Mouse (Mus musculus): ENCODE results near the gene Ttll13. TPM values are rescaled to one million over a fixed set of nuclear protein-coding genes. Genes with fewer than 3 reads are reported as not detected.
A peak's percentile ranks its signal among the peaks of the same experiment; 100 is the strongest.

Gene Ttll13
- polyA plus RNA-seq, 1 experiment from 2014 or later: 2.0 TPM

GRCm38 (mm10) chr7:80204362-80204761, 41.8 kb upstream of the Ttll13 start:
- H3K9me3 ChIP-seq: no peaks in the 10 kb centered on the region
- H3K27me3 ChIP-seq: no peaks in the 10 kb centered on the region
- no peak overlapping the region; the same call in 1 of the 2 replicates for H3K9ac ChIP-seq (replicated peaks)
- no peaks in the 10 kb centered on the region for H3K36me3 ChIP-seq
- no peak for ATAC-seq
- H3K4me1 ChIP-seq (replicated peaks): peaks cover 88% of the 10 kb centered on the region
- no peak overlapping the region for H3K4me2 ChIP-seq (replicated peaks)
- WGBS: 88% methylated on average over 4 of the region's 4 CpGs
- H3K27ac ChIP-seq: peak overlapping the region; percentile 58
- no peak overlapping the region for H3K4me3 ChIP-seq (replicated peaks)

GRCm38 (mm10) chr7:80204961-80205360, 41.2 kb upstream of the Ttll13 start:
- Histone ChIP-seq H3K27ac (no peak overlapping the region), H3K27me3 (no peaks in the 10 kb centered on the region), H3K4me1 (replicated peaks) (peaks cover 88% of the 10 kb centered on the region), H3K36me3 (no peaks in the 10 kb centered on the region), H3K4me2 (replicated peaks) (no peak overlapping the region), H3K9ac (replicated peaks) (no peak overlapping the region), H3K4me3 (replicated peaks) (no peak overlapping the region), H3K9me3 (no peaks in the 10 kb centered on the region)
- ATAC-seq: no peak
- 84% methylated on average over 7 of the region's 7 CpGs for WGBS

- Histone ChIP-seq H3K27me3 (no peaks in the 10 kb centered on the region), H3K9me3 (no peaks in the 10 kb centered on the region), H3K4me1 (replicated peaks) (peaks cover 84% of the 10 kb centered on the region), H3K27ac (no peak overlapping the region; the same call in 1 of the 2 replicates), H3K4me3 (replicated peaks) (no peak overlapping the region), H3K9ac (replicated peaks) (no peak overlapping the region), H3K36me3 (no peaks in the 10 kb centered on the region), H3K4me2 (replicated peaks) (no peak overlapping the region)
- WGBS: 79% methylated on average over 12 of the region's 12 CpGs
- ATAC-seq: no peak
Observed at GRCm38 (mm10) chr7:80205705-80206589, 40.2 kb upstream of the Ttll13 start.

- Histone ChIP-seq H3K36me3 (no peaks in the 10 kb centered on the region), H3K4me2 (replicated peaks) (no peak overlapping the region), H3K9ac (replicated peaks) (no peak overlapping the region), H3K27me3 (no peaks in the 10 kb centered on the region), H3K27ac (no peak overlapping the region), H3K4me1 (replicated peaks) (peaks cover 71% of the 10 kb centered on the region), H3K4me3 (replicated peaks) (no peak overlapping the region), H3K9me3 (no peaks in the 10 kb centered on the region)
- WGBS: 67% methylated on average over 3 of the region's 3 CpGs
- no peak for ATAC-seq
Observed at GRCm38 (mm10) chr7:80207314-80207731, 38.9 kb upstream of the Ttll13 start.

GRCm38 (mm10) chr7:80208026-80208642, 38.0 kb upstream of the Ttll13 start:
- ATAC-seq: no peak
- H3K9me3 ChIP-seq: no peaks in the 10 kb centered on the region
- peaks cover 63% of the 10 kb centered on the region for H3K4me1 ChIP-seq (replicated peaks)
- H3K4me2 ChIP-seq (replicated peaks): no peak overlapping the region
- peaks cover 6% of the 10 kb centered on the region for H3K36me3 ChIP-seq
- 0 out of 2 replicates have a peak overlapping the region, but pooled peaks have one; percentile 17 for H3K27ac ChIP-seq
- H3K27me3 ChIP-seq: no peaks in the 10 kb centered on the region
- 86% methylated on average over 18 of the region's 18 CpGs for WGBS
- H3K4me3 ChIP-seq (replicated peaks): no peak overlapping the region
- H3K9ac ChIP-seq (replicated peaks): 0 out of 2 replicates have a peak overlapping the region, but pooled peaks have one; percentile 34

- ATAC-seq: no peak
- Histone ChIP-seq H3K4me2 (replicated peaks) (no peak overlapping the region), H3K36me3 (peaks cover 13% of the 10 kb centered on the region), H3K4me1 (replicated peaks) (peaks cover 55% of the 10 kb centered on the region), H3K27ac (no peak overlapping the region), H3K27me3 (no peaks in the 10 kb centered on the region), H3K9ac (replicated peaks) (no peak overlapping the region), H3K4me3 (replicated peaks) (no peak overlapping the region), H3K9me3 (no peaks in the 10 kb centered on the region)
- WGBS: 83% methylated on average over 10 of the region's 10 CpGs
Observed at GRCm38 (mm10) chr7:80208738-80209430, 37.3 kb upstream of the Ttll13 start.

GRCm38 (mm10) chr7:80209669-80210068, 36.5 kb upstream of the Ttll13 start:
- H3K4me1 ChIP-seq (replicated peaks): peaks cover 50% of the 10 kb centered on the region
- no peak for ATAC-seq
- no peak overlapping the region for H3K9ac ChIP-seq (replicated peaks)
- no peaks in the 10 kb centered on the region for H3K27me3 ChIP-seq
- no peak overlapping the region for H3K4me3 ChIP-seq (replicated peaks)
- peaks cover 16% of the 10 kb centered on the region for H3K36me3 ChIP-seq
- H3K4me2 ChIP-seq (replicated peaks): no peak overlapping the region
- H3K9me3 ChIP-seq: no peaks in the 10 kb centered on the region
- H3K27ac ChIP-seq: no peak overlapping the region
- 88% methylated on average over 6 of the region's 6 CpGs for WGBS

DNA sequence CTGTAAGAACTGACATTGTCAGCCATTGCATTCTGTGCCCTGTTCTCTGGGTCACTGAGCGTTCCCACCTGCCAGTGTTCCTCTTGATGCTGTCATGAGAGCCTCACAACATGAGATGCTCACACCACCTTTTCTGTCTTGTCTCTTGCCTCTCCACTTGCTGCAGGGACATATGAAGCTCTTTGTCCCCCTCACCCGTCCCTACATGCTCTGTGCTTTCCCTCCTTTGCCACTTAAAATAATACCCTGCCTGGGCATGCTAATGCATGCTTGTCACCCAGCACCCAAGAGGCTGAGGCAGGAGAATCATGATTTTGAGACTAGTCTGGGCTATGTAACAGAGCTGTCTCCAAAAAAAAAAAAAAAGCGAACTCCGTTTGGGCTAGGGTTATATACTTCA, 35.2 kb upstream of the Ttll13 start:
- ATAC-seq: no peak
- no peak overlapping the region for H3K9ac ChIP-seq (replicated peaks)
- 0 out of 2 replicates have a peak overlapping the region, but pooled peaks have one; percentile 19 for H3K27ac ChIP-seq
- H3K4me1 ChIP-seq (replicated peaks): peaks cover 45% of the 10 kb centered on the region
- peaks cover 22% of the 10 kb centered on the region for H3K36me3 ChIP-seq
- no peaks in the 10 kb centered on the region for H3K27me3 ChIP-seq
- H3K9me3 ChIP-seq: no peaks in the 10 kb centered on the region
- 83% methylated on average over 4 of the region's 4 CpGs for WGBS
- no peak overlapping the region for H3K4me2 ChIP-seq (replicated peaks)
- H3K4me3 ChIP-seq (replicated peaks): no peak overlapping the region

DNA sequence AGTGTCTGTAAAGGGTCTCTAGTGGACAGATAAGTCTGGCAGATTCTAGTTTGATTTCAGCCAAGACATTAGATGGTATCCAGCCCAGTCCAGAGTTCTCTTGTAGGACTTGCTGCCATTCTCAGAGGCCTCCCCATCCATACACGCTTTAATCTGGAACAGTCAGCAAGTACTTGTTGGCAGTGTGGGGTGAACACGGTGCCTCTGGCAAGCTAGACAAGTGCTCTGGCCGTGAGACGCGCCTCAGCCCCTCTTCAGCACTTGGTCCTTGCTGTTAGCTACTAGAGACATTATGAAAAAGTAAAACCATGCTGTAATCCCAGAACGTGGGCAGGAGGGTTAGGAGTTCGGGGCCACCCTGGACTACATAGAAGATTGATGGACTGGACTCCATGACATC, 32.6 kb upstream of the Ttll13 start:
- no peaks in the 10 kb centered on the region for H3K9me3 ChIP-seq
- H3K4me1 ChIP-seq (replicated peaks): peaks cover 28% of the 10 kb centered on the region
- whole genome bisulfite sequencing: 91% methylated on average over 7 of the region's 7 CpGs
- H3K36me3 ChIP-seq: peaks cover 47% of the 10 kb centered on the region
- H3K27me3 ChIP-seq: no peaks in the 10 kb centered on the region
- no peak for ATAC-seq
- no peak overlapping the region for H3K27ac ChIP-seq
- no peak overlapping the region for H3K9ac ChIP-seq (replicated peaks)
- no peak overlapping the region for H3K4me3 ChIP-seq (replicated peaks)
- no peak overlapping the region for H3K4me2 ChIP-seq (replicated peaks)

DNA sequence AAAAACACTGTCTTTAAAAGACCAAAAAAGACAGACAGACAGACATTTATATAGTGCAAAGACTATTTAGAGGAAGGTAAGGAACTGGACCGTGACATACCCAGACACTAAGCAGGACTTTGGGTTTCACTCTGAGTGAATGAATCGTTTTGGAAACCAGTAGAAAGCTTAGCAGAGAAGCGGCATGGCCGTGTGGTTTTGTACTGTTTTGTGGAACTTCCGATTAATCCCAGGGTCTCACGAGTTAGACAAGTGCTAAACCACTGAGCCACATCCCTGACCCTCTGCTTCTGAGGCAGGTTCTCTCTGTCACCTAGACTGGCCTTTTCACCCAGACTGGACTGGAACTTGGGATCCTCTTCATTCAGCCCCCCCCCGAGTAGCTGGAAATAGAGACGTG, 31.7 kb upstream of the Ttll13 start:
- no peaks in the 10 kb centered on the region for H3K27me3 ChIP-seq
- 69% methylated on average over 8 of the region's 8 CpGs for WGBS
- H3K9me3 ChIP-seq: no peaks in the 10 kb centered on the region
- peak overlapping the region; percentile 64; the same call in 1 of the 2 replicates for H3K9ac ChIP-seq (replicated peaks)
- H3K36me3 ChIP-seq: peaks cover 56% of the 10 kb centered on the region
- no peak for ATAC-seq
- peaks cover 21% of the 10 kb centered on the region for H3K4me1 ChIP-seq (replicated peaks)
- peak overlapping the region; percentile 74 for H3K27ac ChIP-seq
- H3K4me2 ChIP-seq (replicated peaks): no peak overlapping the region
- no peak overlapping the region for H3K4me3 ChIP-seq (replicated peaks)

DNA sequence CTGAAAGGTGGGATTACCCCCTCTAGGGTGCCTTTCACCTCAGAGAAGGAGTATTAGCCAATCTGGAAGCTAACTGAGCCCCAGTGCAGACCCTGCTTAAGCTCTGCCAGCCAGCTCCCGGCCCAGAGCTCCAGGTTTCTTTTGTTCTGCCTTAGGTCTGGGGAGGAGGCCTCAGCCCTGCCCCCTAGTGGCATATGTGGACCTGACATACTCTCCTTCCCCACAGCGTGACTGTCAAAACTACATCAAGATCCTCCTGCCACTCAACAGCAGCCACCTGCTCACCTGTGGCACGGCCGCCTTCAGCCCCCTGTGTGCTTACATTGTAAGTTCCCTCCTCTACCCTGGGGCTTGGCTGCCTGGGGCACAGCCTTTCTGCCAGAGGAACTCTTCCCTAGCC, 30.8 kb upstream of the Ttll13 start:
- Histone ChIP-seq H3K9me3 (no peaks in the 10 kb centered on the region), H3K4me3 (replicated peaks) (no peak overlapping the region), H3K36me3 (peaks cover 65% of the 10 kb centered on the region), H3K27ac (peak overlapping the region; percentile 74), H3K27me3 (no peaks in the 10 kb centered on the region), H3K4me1 (replicated peaks) (peaks cover 13% of the 10 kb centered on the region), H3K9ac (replicated peaks) (peak overlapping the region; percentile 64), H3K4me2 (replicated peaks) (no peak overlapping the region)
- ATAC-seq: peak; percentile 91
- 17% methylated on average over 4 of the region's 4 CpGs for WGBS

DNA sequence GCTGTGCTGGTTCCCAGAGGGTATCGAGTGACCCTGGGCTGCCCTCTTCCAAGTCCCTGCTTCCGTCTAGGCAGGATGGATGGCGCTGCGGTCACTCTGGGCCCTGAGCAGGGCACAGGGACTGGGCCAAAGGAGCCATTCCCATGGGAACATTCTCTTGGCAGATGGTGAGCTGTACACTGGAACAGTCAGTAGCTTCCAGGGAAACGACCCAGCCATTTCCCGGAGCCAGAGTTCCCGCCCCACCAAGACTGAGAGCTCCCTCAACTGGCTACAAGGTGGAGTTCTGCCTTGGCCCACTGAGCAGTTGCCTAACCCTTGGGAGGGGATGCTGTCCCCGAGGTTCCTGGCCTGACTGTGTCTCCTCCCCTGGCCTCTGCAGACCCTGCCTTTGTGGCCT, 29.6 kb upstream of the Ttll13 start:
- Histone ChIP-seq H3K4me2 (replicated peaks) (no peak overlapping the region), H3K4me1 (replicated peaks) (peaks cover 9% of the 10 kb centered on the region), H3K9me3 (no peaks in the 10 kb centered on the region), H3K4me3 (replicated peaks) (no peak overlapping the region), H3K27ac (no peak overlapping the region), H3K9ac (replicated peaks) (0 out of 2 replicates have a peak overlapping the region, but pooled peaks have one; percentile 8), H3K36me3 (peaks cover 77% of the 10 kb centered on the region), H3K27me3 (no peaks in the 10 kb centered on the region)
- WGBS: 79% methylated on average over 8 of the region's 8 CpGs
- no peak for ATAC-seq

All from midbrain, embryonic 13.5 days (tissue).